Comparison of ENCODE assay signal across 9 mouse cellular contexts in the genomic region with DNA sequence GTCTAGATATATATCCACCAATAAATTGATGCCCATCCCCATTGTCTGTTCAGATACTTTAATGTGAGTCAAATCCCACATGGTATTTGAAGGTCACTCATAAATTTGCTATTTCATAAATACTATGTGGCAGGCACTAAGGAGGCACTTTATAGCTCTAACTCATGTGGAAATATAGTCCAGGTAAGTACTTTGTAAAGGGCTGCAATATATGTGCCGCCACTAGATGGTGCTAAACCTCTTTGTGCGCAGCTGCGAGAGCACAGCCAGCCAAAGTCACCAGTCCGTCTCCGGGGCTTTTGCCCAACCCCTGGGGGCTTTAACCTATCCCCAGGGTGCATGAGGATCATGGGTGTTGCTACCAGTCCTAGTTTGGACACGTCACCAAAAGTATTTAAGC. TPM values are rescaled to one million over a fixed set of nuclear protein-coding genes. Genes with fewer than 3 reads are reported as not detected.
DNase-seq lines count a peak whose midpoint lies in the region; ATAC-seq and TF ChIP-seq lines count a peak whose summit lies in the region.
"Not testable (repeated sequence)": the region's sequence is repeated elsewhere in the genome, so short reads cannot be mapped to it uniquely, and the experiment has no call there.
"Had no signal": no experiment of that assay in that cellular context is flagged by ENCODE, and none has a peak within 500 bp of the region (broad histone marks: within the 10 kb centered on the region; RNA-seq: fewer than 3 reads in every experiment).

No protein-coding gene starts in this region.

- not testable (repeated sequence) for H3K9ac ChIP-seq in CH12.LX (ENCODE audit: insufficient read depth, low read depth); hindbrain, embryonic 12.5 days; limb, embryonic 11.5 days (ENCODE audit: low read length); stomach, embryonic 16.5 days (ENCODE audit: low read length)

- not testable (repeated sequence) for H3K79me2 ChIP-seq in CH12.LX (replicated peaks; ENCODE audit: control insufficient read depth, extremely low read depth, insufficient read depth, poor library complexity, severe bottlenecking)

- in situ Hi-C loops in CH12.LX (cut with MboI; ENCODE audit: low pct_ligation_motif_present, low pct_unique_long_range_greater_than_20kb, low sequenced_read_pairs): loop anchor here (25.0 kb wide), 1 partner anchor 738 kb away; no protein-coding TSS in a partner anchor

- TF ChIP-seq CTCF in CH12.LX (conservative IDR thresholded peaks at IDR 0.05 in 1 of 2, IDR thresholded peaks at IDR 0.05 in 1 of 2; ENCODE audit: low read depth in 2 of 2, low read length in 2 of 2): peak in 1 of 2 experiments; percentile 55; a peak in 3 of 4 replicates
- peak; percentile 23; the same call in 1 of the 2 replicates for TF ChIP-seq CTCF in cerebellum, adult 2 months (IDR thresholded peaks at IDR 0.05; ENCODE audit: borderline replicate concordance, insufficient read depth, low read depth, low read length)

- H3K27ac ChIP-seq in CH12.LX (ENCODE audit: insufficient read depth, low read depth); cerebellum, adult 2 months (ENCODE audit: insufficient read depth, low read length); hindbrain, embryonic 12.5 days; limb, embryonic 11.5 days (replicated peaks; ENCODE audit: low read depth, low read length); stomach, embryonic 16.5 days (ENCODE audit: low read length): not testable (repeated sequence)

- H3K4me1 ChIP-seq in CH12.LX (ENCODE audit: control insufficient read depth in 1 of 2, insufficient read depth in 2 of 2); cerebellum, adult 2 months (ENCODE audit: control insufficient read depth, insufficient read depth, low read length); hindbrain, embryonic 12.5 days; limb, embryonic 11.5 days (ENCODE audit: control insufficient read depth, insufficient read depth, low read length); stomach, embryonic 16.5 days (ENCODE audit: control insufficient read depth, insufficient read depth, low read length): not testable (repeated sequence)

- WGBS in cerebellum, adult 2 months: 3% methylated on average over 6 of the region's 6 CpGs
- 4% methylated on average over 6 of the region's 6 CpGs for WGBS in hindbrain, embryonic 12.5 days
- 2% methylated on average over 4 of the region's 6 CpGs for WGBS in limb, embryonic 11.5 days
- 1% methylated on average over 4 of the region's 6 CpGs for WGBS in stomach, embryonic 16.5 days

- TF ChIP-seq POLR2A in CH12.LX (IDR thresholded peaks at IDR 0.05; ENCODE audit: low read depth, low read length); cerebellum, adult 2 months (IDR thresholded peaks at IDR 0.05; ENCODE audit: borderline replicate concordance, insufficient read depth, low read length): not testable (repeated sequence)

- peak; percentile 64; the same call in 1 of the 2 replicates for ATAC-seq in hindbrain, embryonic 12.5 days (ENCODE audit: low FRiP score)
- ATAC-seq in limb, embryonic 11.5 days (ENCODE audit: insufficient number of reproducible peaks, low FRiP score, low TSS enrichment, low read depth): peak; percentile 26; the same call in 1 of the 2 replicates
- ATAC-seq in stomach, embryonic 16.5 days (ENCODE audit: insufficient read depth, low FRiP score): not testable (repeated sequence)

- peak; percentile 40 for TF ChIP-seq RAD21 in CH12.LX (IDR thresholded peaks at IDR 0.05; ENCODE audit: low read depth, low read length)

- not testable (repeated sequence) for DNase-seq in CH12.LX (ENCODE audit: extremely low read depth); limb, embryonic 11.5 days (ENCODE audit: low spot score)
- peak; percentile 8 to 16 for DNase-seq in cerebellum, adult 2 months
- DNase-seq in frontal cortex, postnatal 25 days (ENCODE audit: low spot score in 2 of 2): peak; percentile 30 to 46
- DNase-seq in kidney, postnatal 25 days: peak; percentile 50 to 83
- peak; percentile 21 for DNase-seq in naive thymus-derived CD4-positive, alpha-beta T cell, adult 2 months (ENCODE audit: low read depth)

- H3K9me3 ChIP-seq in CH12.LX (replicated peaks; ENCODE audit: low read length); hindbrain, embryonic 12.5 days (replicated peaks); limb, embryonic 11.5 days (ENCODE audit: control insufficient read depth, low read length); stomach, embryonic 16.5 days (replicated peaks; ENCODE audit: control insufficient read depth, low read length): not testable (repeated sequence)

- TF ChIP-seq EP300 in CH12.LX (IDR thresholded peaks at IDR 0.05; ENCODE audit: low read length): not testable (repeated sequence)

- not testable (repeated sequence) for H3K36me3 ChIP-seq in CH12.LX (replicated peaks in 1 of 2; ENCODE audit: control insufficient read depth in 1 of 2, insufficient read depth in 1 of 2, low read length in 1 of 2); hindbrain, embryonic 12.5 days; limb, embryonic 11.5 days (ENCODE audit: control insufficient read depth, insufficient read depth, low read length); stomach, embryonic 16.5 days (ENCODE audit: control insufficient read depth, insufficient read depth, low read length)

- H3K27me3 ChIP-seq in CH12.LX (replicated peaks); cerebellum, adult 2 months (ENCODE audit: control insufficient read depth, insufficient read depth, low read length); hindbrain, embryonic 12.5 days; limb, embryonic 11.5 days (ENCODE audit: control insufficient read depth, insufficient read depth, low read length); stomach, embryonic 16.5 days (ENCODE audit: control insufficient read depth, insufficient read depth, low read length): not testable (repeated sequence)

- not testable (repeated sequence) for H3K4me2 ChIP-seq in CH12.LX (ENCODE audit: insufficient read depth, low read depth, poor library complexity, severe bottlenecking); hindbrain, embryonic 12.5 days (replicated peaks); limb, embryonic 11.5 days (ENCODE audit: low read depth, severe bottlenecking)
- H3K4me2 ChIP-seq in stomach, embryonic 16.5 days (ENCODE audit: low read depth, low read length): peak overlapping the region; percentile 6; the same call in 1 of the 2 replicates

- dilution Hi-C loops in CH12.LX (cut with MboI; ENCODE audit: extremely low pct_ligation_motif_present, extremely low pct_unique_long_range_greater_than_20kb, low sequenced_read_pairs): not testable (repeated sequence)

- not testable (repeated sequence) for H3K4me3 ChIP-seq in CH12.LX (replicated peaks in 1 of 3; ENCODE audit: low read depth in 2 of 3, low read length in 2 of 3, poor library complexity in 1 of 3); cerebellum, adult 2 months (replicated peaks; ENCODE audit: insufficient read depth, low read depth, low read length); hindbrain, embryonic 12.5 days; limb, embryonic 11.5 days (ENCODE audit: low read depth, low read length); stomach, embryonic 16.5 days (replicated peaks; ENCODE audit: low read length)

TF ChIP-seq in CH12.LX, 34 proteins besides CTCF, POLR2A, EP300 and RAD21:
- TF ChIP-seq SMC3 (IDR thresholded peaks at IDR 0.05; ENCODE audit: low read depth, low read length) (peak; percentile 50), NRF1 (IDR thresholded peaks at IDR 0.05; ENCODE audit: low read depth, low read length) (peak; percentile 65)

RNA-seq across cellular contexts. Expression of gene Gm5150, which starts 18.8 kb away (rescaled TPM):
- total RNA-seq in CH12.LX (2012; rRNA removed) (not detected in 2 replicates), CH12.LX (2014; rRNA removed) (not detected in 2 replicates)
- not detected in 2 replicates for polyA plus RNA-seq in CH12.LX (2012; ENCODE audit: insufficient read length, low read depth)
- polyA plus RNA-seq in cerebellum, adult 2 months (2012; rRNA removed): not detected in 2 replicates
- not detected in 2 replicates for polyA plus RNA-seq in hindbrain, embryonic 12.5 days (2016; fragmentation: Nextera tagmentation; extraction: Ambion mirVana)
- polyA plus RNA-seq in limb, embryonic 11.5 days (2014; fragmentation: Nextera tagmentation; extraction: Ambion mirVana): not detected in 2 replicates
- 0.18 TPM in 1 of 2 replicates, not detected in the other for polyA plus RNA-seq in stomach, embryonic 16.5 days (2015; fragmentation: Nextera tagmentation; extraction: Ambion mirVana)
- total RNA-seq: gastrocnemius, adult 8-10 months had no signal
